Mouse (Mus musculus) kidney, postnatal 14 days (tissue): ENCODE results near the gene Fbxo36.

Experiments used
- DNase-seq: peaks from one replicate; pipeline ENCODE4 v3.0.0; 2022; ENCODE audit warnings: mixed read lengths

Gene Fbxo36

GRCm38 (mm10) chr1:84859597-84859996 lies 20.0 kb downstream of the Fbxo36 start:
- no peak for DNase-seq

- no peak for DNase-seq
Observed at GRCm38 (mm10) chr1:84860360-84861254, 21.0 kb downstream of the Fbxo36 start.

- DNase-seq, result no peak
Observed at GRCm38 (mm10) chr1:84861255-84861630, 21.6 kb downstream of the Fbxo36 start.

GRCm38 (mm10) chr1:84864645-84865044 lies 25.0 kb downstream of the Fbxo36 start:
- DNase-seq, result no peak

GRCm38 (mm10) chr1:84866231-84866630 lies 26.6 kb downstream of the Fbxo36 start:
- DNase-seq, result peak; percentile 51

GRCm38 (mm10) chr1:84866706-84867230 lies 27.1 kb downstream of the Fbxo36 start:
- DNase-seq, result no peak

- no peak for DNase-seq
Observed at GRCm38 (mm10) chr1:84868311-84868710, 28.7 kb downstream of the Fbxo36 start.

GRCm38 (mm10) chr1:84868841-84869240 lies 29.2 kb downstream of the Fbxo36 start:
- DNase-seq, result no peak

- DNase-seq, result peak; percentile 34
Observed at GRCm38 (mm10) chr1:84869498-84869897, 29.9 kb downstream of the Fbxo36 start.

- peak; percentile 79 for DNase-seq
Observed at GRCm38 (mm10) chr1:84871131-84871530, 31.5 kb downstream of the Fbxo36 start.

- DNase-seq, result peak; percentile 74
Observed at GRCm38 (mm10) chr1:84872105-84872504, 32.5 kb downstream of the Fbxo36 start.

GRCm38 (mm10) chr1:84872939-84873338 lies 33.3 kb downstream of the Fbxo36 start:
- no peak for DNase-seq

- peak; percentile 62 for DNase-seq
Observed at GRCm38 (mm10) chr1:84877590-84877989, 37.9 kb downstream of the Fbxo36 start.

- DNase-seq, result peak; percentile 19
Observed at GRCm38 (mm10) chr1:84879571-84880120, 40.0 kb downstream of the Fbxo36 start.

GRCm38 (mm10) chr1:84881248-84882065 lies 41.8 kb downstream of the Fbxo36 start:
- DNase-seq, result no peak

GRCm38 (mm10) chr1:84882066-84882532 lies 42.5 kb downstream of the Fbxo36 start:
- peak; percentile 10 for DNase-seq

GRCm38 (mm10) chr1:84882937-84883336 lies 43.3 kb downstream of the Fbxo36 start:
- no peak for DNase-seq

- no peak for DNase-seq
Observed at GRCm38 (mm10) chr1:84883889-84884288, 44.2 kb downstream of the Fbxo36 start.

- DNase-seq, result peak; percentile 17
Observed at GRCm38 (mm10) chr1:84885174-84885573, 45.5 kb downstream of the Fbxo36 start.

- DNase-seq, result no peak
Observed at GRCm38 (mm10) chr1:84885921-84886320, 46.3 kb downstream of the Fbxo36 start.

- DNase-seq, result no peak
Observed at GRCm38 (mm10) chr1:84889330-84890004, 49.8 kb downstream of the Fbxo36 start.

- DNase-seq, result no peak
Observed at GRCm38 (mm10) chr1:84890005-84890393, 50.4 kb downstream of the Fbxo36 start.
